Mouse (Mus musculus): ENCODE data around the gene Csmd2.

DNA sequence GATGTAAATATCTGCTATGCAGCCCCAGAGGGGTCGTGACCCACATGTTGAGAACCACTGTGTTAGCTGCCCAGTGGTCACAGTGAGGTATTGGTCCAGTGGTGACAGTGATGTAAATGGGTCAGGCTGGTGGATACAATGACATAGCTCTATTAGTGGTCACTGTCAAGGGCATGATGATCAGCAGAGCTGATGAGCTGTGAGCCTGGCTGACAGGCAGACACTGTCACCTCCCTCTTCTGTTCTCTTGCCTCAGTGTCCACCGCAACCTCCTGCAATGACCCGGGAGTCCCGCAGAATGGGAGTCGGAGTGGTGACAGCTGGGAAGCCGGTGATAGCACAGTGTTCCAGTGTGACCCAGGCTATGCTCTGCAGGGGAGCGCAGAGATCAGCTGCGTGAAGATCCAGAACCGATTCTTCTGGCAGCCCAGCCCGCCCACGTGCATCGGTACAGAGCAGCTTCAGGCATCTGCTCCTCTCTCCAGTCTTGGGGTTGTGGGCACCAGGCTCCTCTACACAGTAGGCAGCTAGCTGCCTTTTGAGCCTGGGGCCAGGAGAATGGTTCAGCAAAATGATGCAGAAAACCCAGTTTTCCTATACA lies 461.3 kb downstream of the Csmd2 start:
- no peak for TF ChIP-seq CTCF (IDR thresholded peaks at IDR 0.05; ENCODE audit: low read depth, low read length)
- no peak for TF ChIP-seq GATA2 (IDR thresholded peaks at IDR 0.05; ENCODE audit: borderline replicate concordance, low read depth, low read length)
- TF ChIP-seq GATA1 (IDR thresholded peaks at IDR 0.05; ENCODE audit: borderline replicate concordance, low read length): no peak
- no peak for TF ChIP-seq POLR2AphosphoS5 (IDR thresholded peaks at IDR 0.05; ENCODE audit: insufficient replicate concordance, low read depth, low read length)
